Mouse (Mus musculus) heart, embryonic 15.5 days (tissue): ENCODE measurements around the gene Mns1. TPM values are rescaled to one million over a fixed set of nuclear protein-coding genes. Genes with fewer than 3 reads are reported as not detected.

ENCODE experiments used
- ATAC-seq: fragments of 200-750 bp; cut with Nextera tagmentation; replicated peaks from 2 replicates; pipeline ENCODE4 v1.8.0; 2017; ENCODE audit warnings: low read depth, moderate TSS enrichment; ENCODE audit not compliant: insufficient number of reproducible peaks, insufficient read depth, low FRiP score
- H3K27ac ChIP-seq: fragments of 300-500 bp; sonication (generic); 2 replicates; pipeline ENCODE4 v1.5.1; 2015; ENCODE audit warnings: mild to moderate bottlenecking, inconsistent platforms
- H3K27me3 ChIP-seq: fragments of 300-500 bp; sonication (generic); 2 replicates; pipeline ENCODE4 v1.6.1; 2015; ENCODE audit warnings: inconsistent platforms
- H3K36me3 ChIP-seq: fragments of 300-500 bp; sonication (generic); 2 replicates; pipeline ENCODE4 v1.6.1; 2015; ENCODE audit warnings: mild to moderate bottlenecking, inconsistent platforms
- H3K4me1 ChIP-seq: fragments of 300-500 bp; sonication (generic); replicated peaks from 2 replicates; pipeline ENCODE4 v1.6.1; 2015; ENCODE audit warnings: inconsistent platforms
- H3K4me2 ChIP-seq: fragments of 300-500 bp; sonication (generic); 2 replicates; pipeline ENCODE4 v1.6.1; 2015; ENCODE audit warnings: inconsistent platforms, mild to moderate bottlenecking, moderate library complexity
- H3K4me3 ChIP-seq: fragments of 300-500 bp; sonication (generic); 2 replicates; pipeline ENCODE4 v1.5.1; 2015; ENCODE audit warnings: mild to moderate bottlenecking, inconsistent platforms
- H3K9ac ChIP-seq: fragments of 300-500 bp; sonication (generic); 2 replicates; pipeline ENCODE4 v1.6.1; 2015; ENCODE audit warnings: mild to moderate bottlenecking, inconsistent platforms
- H3K9me3 ChIP-seq: fragments of 300-500 bp; sonication (generic); replicated peaks from 2 replicates; pipeline ENCODE4 v1.6.1; 2016; ENCODE audit warnings: inconsistent platforms
- WGBS: fragments of 180-500 bp; shearing (Covaris S2); methylation state at CpG from one replicate; pipeline ENCODE4 v1.1.7; 2015; ENCODE audit warnings: mixed read lengths; 5-methylcytosine and 5-hydroxymethylcytosine counted together
- polyA plus RNA-seq: library from polyadenylated mRNA; unstranded; fragments of >200 nt; fragmentation: Nextera tagmentation; extraction: Ambion mirVana; gene quantifications from 2 replicates; pipeline ENCODE4 v1.2.1, GENCODE M21; 2015

Gene Mns1
- polyA plus RNA-seq, 1 experiment from 2014 or later: 13.1 TPM

DNA sequence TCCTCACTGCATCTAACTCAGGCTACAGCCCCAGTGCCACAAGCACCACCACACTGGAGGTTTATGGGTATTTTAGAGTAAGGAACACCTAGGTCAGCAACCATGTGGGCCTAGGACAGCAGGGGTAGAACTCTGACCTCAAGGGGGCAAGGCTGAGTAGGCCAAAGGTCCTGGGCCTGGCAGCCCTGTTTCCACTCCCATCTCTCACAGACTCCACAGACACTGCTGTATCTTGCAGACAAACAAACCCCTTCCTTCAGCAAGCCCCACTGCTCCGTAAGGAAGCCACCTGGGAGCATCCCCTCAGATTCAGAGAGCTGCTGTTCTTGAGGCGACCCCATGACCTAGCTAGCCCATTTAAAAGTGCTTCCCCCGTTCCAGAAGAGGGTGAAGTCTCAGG lies 32.9 kb upstream of the Mns1 start:
- Histone ChIP-seq H3K4me1 (0 out of 2 replicates have a peak, but pooled peaks cover 6% of the 10 kb centered on the region), H3K9ac (no peak overlapping the region), H3K27me3 (no peaks in the 10 kb centered on the region), H3K9me3 (no peaks in the 10 kb centered on the region), H3K4me2 (no peak overlapping the region), H3K27ac (no peak overlapping the region), H3K4me3 (no peak overlapping the region), H3K36me3 (no peaks in the 10 kb centered on the region)
- no peak for ATAC-seq
- WGBS: 79% methylated on average over 3 of the region's 3 CpGs

DNA sequence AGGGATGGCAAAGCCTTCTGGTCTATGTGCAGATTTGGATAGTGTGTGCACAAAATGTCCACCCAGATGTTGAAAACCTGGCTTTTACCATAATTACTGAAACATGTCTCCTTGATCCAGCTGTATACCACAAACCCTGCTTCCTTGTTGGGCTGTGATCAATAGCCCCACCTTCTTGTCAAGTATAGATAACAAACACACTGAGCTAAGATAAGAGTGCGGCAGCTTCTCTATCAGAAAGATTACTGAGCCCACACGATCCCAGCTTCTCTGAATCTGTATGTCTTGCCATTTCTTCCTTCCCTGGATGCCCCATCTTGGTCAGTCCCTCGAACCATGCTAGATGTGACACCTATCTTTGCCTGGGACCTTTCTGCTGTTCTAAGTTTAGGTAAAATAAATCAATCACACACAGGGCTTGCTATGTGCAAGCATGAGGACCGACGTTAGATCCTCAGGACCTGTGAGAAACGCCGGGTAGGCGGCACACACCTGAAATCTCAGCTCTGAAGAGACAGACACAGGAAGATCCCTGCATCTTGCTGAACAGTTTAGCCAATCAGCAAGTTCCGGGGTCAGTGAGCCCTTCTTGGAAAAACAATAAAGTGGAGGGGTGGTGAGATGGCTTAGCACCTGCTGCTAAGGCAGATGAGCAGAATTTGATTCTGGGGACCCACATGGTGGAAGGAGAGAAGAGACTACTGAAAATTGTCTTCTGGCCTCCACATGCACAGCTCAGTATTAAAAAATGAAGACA lies 31.8 kb upstream of the Mns1 start:
- 74% methylated on average over 9 of the region's 9 CpGs for WGBS
- Histone ChIP-seq H3K27me3 (no peaks in the 10 kb centered on the region), H3K36me3 (no peaks in the 10 kb centered on the region), H3K4me3 (no peak overlapping the region), H3K4me1 (0 out of 2 replicates have a peak, but pooled peaks cover 6% of the 10 kb centered on the region), H3K27ac (no peak overlapping the region), H3K9me3 (no peaks in the 10 kb centered on the region), H3K4me2 (no peak overlapping the region), H3K9ac (no peak overlapping the region)
- no peak for ATAC-seq

DNA sequence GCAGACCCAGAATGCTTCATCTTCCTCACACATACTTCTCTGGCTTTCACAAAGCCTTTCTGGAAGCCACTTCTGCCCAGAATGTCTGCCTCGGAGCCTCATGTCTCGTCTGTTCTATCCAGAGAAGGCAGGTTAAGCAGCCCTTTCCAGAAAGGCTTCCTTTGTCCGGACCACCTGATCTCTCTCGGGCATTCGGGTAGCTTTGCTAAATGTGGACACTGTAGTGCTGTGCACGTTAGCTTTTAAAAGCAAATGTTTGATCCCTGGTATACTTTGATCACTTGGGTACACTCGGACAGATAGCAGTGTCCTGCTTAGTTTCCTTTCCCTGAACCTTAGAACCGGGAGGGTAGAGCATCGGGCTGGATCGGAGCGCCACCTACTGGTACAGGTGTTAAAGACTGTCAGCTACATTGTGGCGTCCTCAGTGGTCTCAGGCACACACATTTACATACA lies 29.7 kb upstream of the Mns1 start:
- WGBS: 9% methylated on average over 12 of the region's 12 CpGs
- Histone ChIP-seq H3K4me2 (peak overlapping the region; percentile 62), H3K9ac (0 out of 2 replicates have a peak overlapping the region, but pooled peaks have one; percentile 16), H3K4me1 (0 out of 2 replicates have a peak, but pooled peaks cover 6% of the 10 kb centered on the region), H3K36me3 (no peaks in the 10 kb centered on the region), H3K9me3 (no peaks in the 10 kb centered on the region), H3K4me3 (peak overlapping the region; percentile 44), H3K27me3 (no peaks in the 10 kb centered on the region), H3K27ac (no peak overlapping the region)
- ATAC-seq: peak; percentile 76

DNA sequence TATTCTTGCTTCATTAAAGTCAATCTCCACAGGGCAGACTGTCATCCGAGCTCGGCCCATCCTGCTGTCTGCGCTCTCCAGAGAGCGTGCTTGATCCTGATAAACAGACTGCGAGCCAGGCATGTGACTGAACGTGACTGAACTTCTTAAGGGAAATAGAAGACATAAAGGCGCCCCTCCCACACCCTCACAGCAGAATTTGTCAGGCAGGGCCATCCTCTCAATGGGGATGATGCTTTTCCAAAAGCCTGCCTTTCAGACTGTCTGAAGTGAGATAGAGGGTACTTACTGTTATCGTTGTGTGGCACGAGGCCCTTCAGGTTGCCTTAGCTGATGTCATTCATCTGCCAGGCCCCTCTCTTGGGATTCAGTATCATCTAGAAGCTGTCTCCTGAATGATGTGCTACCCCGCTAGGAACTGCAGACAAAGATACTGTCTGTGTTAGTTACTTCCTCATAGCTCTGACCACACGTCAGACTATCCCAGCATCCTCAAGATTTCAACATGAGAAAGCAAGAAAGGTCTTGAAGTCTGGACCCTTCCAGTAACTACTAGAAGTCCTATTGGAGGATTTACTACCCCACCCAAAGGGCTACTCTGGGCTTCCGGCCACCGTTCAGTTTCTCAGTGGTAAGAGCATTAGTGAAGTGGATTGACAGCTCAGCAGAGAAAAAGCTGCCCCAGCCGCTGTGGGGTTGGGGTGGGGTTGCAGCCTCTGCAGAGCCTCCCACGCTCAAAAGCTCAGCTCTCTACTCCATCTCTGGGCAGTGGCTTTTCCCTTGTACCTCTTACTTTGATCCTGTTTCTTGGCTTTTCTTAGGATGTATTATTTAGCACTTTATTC lies 28.2 kb upstream of the Mns1 start:
- Histone ChIP-seq H3K4me2 (no peak overlapping the region), H3K9me3 (no peaks in the 10 kb centered on the region), H3K36me3 (no peaks in the 10 kb centered on the region), H3K27me3 (no peaks in the 10 kb centered on the region), H3K4me3 (no peak overlapping the region), H3K4me1 (0 out of 2 replicates have a peak, but pooled peaks cover 6% of the 10 kb centered on the region), H3K27ac (no peak overlapping the region), H3K9ac (no peak overlapping the region)
- WGBS: 20% methylated on average over 15 of the region's 15 CpGs
- no peak for ATAC-seq

DNA sequence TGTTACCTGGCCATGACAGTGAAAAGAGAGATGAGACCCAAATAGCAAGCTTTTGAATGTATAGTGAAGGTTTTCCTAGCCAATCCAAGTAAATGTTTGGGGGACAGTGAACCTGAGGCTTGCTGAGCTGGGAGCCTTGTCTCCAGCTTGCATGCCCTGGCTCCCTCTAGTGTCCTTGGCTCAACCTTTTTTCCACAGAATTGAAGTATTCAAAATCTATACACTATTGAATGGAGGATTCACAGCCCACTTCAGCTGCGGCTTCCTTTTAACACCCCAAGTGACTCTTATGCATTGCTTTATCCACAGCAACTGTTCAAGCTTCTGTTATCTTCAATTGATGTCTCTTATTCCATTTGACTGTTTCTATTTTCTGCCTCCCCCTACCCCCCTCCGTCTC lies 26.1 kb upstream of the Mns1 start:
- no peak for ATAC-seq
- 71% methylated on average over 2 of the region's 2 CpGs for WGBS
- no peaks in the 10 kb centered on the region for H3K9me3 ChIP-seq
- H3K27ac ChIP-seq: no peak overlapping the region
- H3K4me3 ChIP-seq: no peak overlapping the region
- H3K9ac ChIP-seq: no peak overlapping the region
- H3K27me3 ChIP-seq: no peaks in the 10 kb centered on the region
- H3K36me3 ChIP-seq: no peaks in the 10 kb centered on the region
- H3K4me2 ChIP-seq: no peak overlapping the region
- H3K4me1 ChIP-seq: 0 out of 2 replicates have a peak, but pooled peaks cover 6% of the 10 kb centered on the region

DNA sequence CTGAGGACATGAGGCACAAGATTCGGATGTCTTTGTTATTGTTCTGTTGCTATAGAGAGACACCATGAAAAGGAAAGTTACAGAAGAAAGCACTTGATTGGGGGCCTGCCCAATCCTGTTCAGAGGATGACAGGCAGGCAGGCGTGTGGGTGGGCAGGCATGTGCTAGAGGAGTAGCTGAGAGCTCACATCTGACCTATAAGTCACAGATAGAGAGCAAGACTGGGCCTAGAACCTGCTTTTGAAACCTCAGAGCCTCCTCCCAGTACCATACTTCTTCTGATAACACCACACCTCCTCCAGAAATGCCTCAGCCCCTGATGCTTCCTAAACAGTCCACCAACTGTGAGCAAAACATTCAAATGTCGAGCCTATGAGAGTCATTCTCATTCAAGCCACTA lies 19.4 kb upstream of the Mns1 start:
- peaks cover 15% of the 10 kb centered on the region for H3K4me1 ChIP-seq
- no peaks in the 10 kb centered on the region for H3K27me3 ChIP-seq
- H3K9ac ChIP-seq: no peak overlapping the region
- no peaks in the 10 kb centered on the region for H3K36me3 ChIP-seq
- 74% methylated on average over 3 of the region's 3 CpGs for WGBS
- no peak for ATAC-seq
- no peak overlapping the region for H3K27ac ChIP-seq
- H3K9me3 ChIP-seq: 0 out of 2 replicates have a peak, but pooled peaks cover 3% of the 10 kb centered on the region
- no peak overlapping the region for H3K4me3 ChIP-seq
- H3K4me2 ChIP-seq: no peak overlapping the region

DNA sequence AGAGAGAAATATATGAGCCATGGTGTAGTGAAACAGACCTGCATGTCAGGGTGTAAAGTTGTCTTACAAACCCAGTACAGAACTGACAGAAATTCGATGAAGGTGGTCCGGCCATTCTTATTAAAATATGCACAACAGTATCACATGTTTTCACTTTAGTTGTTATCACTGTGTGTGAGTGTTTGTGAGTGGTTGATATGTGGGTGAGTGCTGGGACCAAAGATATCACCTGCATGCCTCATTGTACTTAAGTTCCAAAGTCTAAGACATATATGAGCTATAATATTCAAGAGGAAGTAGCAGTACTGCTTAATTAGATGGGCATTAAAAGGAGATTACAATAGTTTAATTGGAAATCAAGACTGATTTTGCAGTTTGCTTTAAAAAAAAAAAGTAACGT lies 17.3 kb upstream of the Mns1 start:
- ATAC-seq: no peak
- no peak overlapping the region for H3K4me3 ChIP-seq
- no peak overlapping the region for H3K4me2 ChIP-seq
- peaks cover 15% of the 10 kb centered on the region for H3K4me1 ChIP-seq
- H3K27me3 ChIP-seq: no peaks in the 10 kb centered on the region
- H3K36me3 ChIP-seq: no peaks in the 10 kb centered on the region
- 52% methylated on average over 3 of the region's 3 CpGs for WGBS
- H3K27ac ChIP-seq: no peak overlapping the region
- 0 out of 2 replicates have a peak, but pooled peaks cover 3% of the 10 kb centered on the region for H3K9me3 ChIP-seq
- H3K9ac ChIP-seq: no peak overlapping the region

DNA sequence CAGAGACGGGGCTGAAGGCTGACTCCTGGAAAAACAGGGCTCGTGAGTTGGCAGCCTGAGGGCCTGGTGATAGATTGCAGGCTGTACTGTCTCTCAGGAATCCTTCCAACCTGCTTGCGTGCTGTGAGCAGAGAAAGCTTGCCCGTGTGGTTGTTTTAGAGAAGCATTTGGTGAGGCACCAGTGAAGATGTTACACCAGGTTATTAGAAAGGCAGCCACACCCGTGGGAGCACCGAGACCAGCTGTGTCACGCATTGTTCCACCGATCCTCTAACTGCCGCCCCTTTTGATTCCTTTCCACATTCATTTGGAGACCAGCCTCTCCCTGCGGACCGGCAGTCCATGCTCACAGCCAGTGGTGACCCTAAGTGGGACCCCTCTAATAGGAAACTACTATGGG lies 15.5 kb upstream of the Mns1 start:
- ATAC-seq: no peak
- Histone ChIP-seq H3K27me3 (no peaks in the 10 kb centered on the region), H3K4me3 (no peak overlapping the region), H3K4me2 (no peak overlapping the region), H3K4me1 (peaks cover 15% of the 10 kb centered on the region), H3K27ac (no peak overlapping the region), H3K36me3 (no peaks in the 10 kb centered on the region), H3K9ac (no peak overlapping the region), H3K9me3 (0 out of 2 replicates have a peak, but pooled peaks cover 3% of the 10 kb centered on the region)
- 64% methylated on average over 11 of the region's 11 CpGs for WGBS

DNA sequence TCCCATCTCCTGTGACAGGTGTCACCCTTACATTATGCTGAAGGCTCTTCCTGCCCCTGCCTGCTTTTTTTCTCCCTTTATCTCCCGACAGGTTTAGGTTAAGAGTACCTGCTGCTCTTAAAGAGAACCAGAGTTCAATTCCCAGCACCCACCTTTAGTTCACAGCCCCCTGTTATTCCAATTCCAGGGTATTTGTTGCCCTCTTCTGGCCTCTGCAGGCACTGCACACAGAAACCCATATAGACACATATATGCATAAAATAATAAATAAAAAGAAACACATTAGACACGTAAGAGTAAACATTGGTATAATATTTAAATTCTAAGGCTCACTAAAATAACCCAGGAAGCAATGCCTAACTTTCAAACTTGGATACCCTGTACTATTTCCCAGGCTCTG lies 15.1 kb upstream of the Mns1 start:
- Histone ChIP-seq H3K9ac (no peak overlapping the region), H3K27ac (no peak overlapping the region), H3K4me2 (no peak overlapping the region), H3K27me3 (no peaks in the 10 kb centered on the region), H3K4me1 (peaks cover 15% of the 10 kb centered on the region), H3K4me3 (no peak overlapping the region), H3K9me3 (0 out of 2 replicates have a peak, but pooled peaks cover 3% of the 10 kb centered on the region), H3K36me3 (no peaks in the 10 kb centered on the region)
- ATAC-seq: no peak
- 80% methylated on average over 2 of the region's 2 CpGs for WGBS

DNA sequence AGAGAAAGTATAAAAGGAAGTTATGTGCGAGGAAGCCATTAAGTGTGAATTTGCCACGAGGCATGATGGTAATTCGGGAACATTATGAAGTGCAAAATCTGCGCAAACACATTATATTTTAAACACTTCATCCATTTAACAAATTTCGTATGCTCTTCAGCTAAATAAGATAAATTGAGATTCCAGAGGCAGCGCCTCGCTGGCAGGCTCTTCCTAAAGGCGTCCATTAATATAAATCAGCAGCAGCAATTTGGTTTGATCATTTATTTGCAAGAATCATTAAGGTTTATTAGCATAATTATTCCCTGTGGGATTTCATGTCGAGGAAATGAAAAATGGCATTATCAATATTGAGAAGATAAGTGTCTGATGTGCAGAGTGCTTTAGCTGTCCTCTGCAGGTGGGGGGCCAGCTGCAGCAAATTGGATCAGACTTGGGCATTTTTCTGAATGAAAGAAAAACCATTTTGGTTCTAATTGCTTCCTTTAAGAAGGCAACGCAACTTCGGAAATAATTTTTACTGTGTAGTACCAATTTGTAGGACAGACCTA lies 12.4 kb upstream of the Mns1 start:
- Histone ChIP-seq H3K4me1 (peaks cover 15% of the 10 kb centered on the region), H3K27me3 (no peaks in the 10 kb centered on the region), H3K9ac (no peak overlapping the region), H3K4me2 (no peak overlapping the region), H3K9me3 (0 out of 2 replicates have a peak, but pooled peaks cover 3% of the 10 kb centered on the region), H3K27ac (no peak overlapping the region), H3K36me3 (no peaks in the 10 kb centered on the region), H3K4me3 (no peak overlapping the region)
- WGBS: 78% methylated on average over 11 of the region's 11 CpGs
- ATAC-seq: no peak

DNA sequence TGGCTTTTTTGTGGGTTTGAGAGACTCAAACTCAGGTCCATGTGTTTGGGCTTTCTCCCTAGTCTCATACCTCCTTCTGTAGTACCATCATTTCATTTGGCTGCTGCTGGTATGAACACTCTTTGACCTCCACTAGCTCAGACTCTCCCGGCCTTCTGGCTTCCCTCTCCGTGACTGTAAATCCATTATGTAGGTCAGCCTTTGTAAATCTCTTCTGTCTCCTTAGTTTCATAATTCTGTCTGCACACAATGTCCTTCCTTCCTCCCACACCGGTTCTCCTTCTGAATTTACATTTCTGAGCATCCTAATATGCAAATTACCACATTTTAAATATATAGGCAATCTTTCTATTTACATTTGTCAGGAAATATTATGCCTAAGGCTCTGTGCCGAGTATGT lies 9.9 kb upstream of the Mns1 start:
- Histone ChIP-seq H3K27ac (no peak overlapping the region), H3K4me1 (no peaks in the 10 kb centered on the region), H3K4me2 (no peak overlapping the region), H3K9ac (no peak overlapping the region), H3K36me3 (no peaks in the 10 kb centered on the region), H3K4me3 (no peak overlapping the region), H3K9me3 (0 out of 2 replicates have a peak, but pooled peaks cover under 1% of the 10 kb centered on the region), H3K27me3 (no peaks in the 10 kb centered on the region)
- 63% methylated on average over 4 of the region's 4 CpGs for WGBS
- ATAC-seq: no peak
